Mouse (Mus musculus): ENCODE results near the gene Clip2. TPM values are rescaled to one million over a fixed set of nuclear protein-coding genes. Genes with fewer than 3 reads are reported as not detected.

Clip2 gene
- polyA plus RNA-seq, 1 experiment from 2014 or later = 1.4 TPM

DNA sequence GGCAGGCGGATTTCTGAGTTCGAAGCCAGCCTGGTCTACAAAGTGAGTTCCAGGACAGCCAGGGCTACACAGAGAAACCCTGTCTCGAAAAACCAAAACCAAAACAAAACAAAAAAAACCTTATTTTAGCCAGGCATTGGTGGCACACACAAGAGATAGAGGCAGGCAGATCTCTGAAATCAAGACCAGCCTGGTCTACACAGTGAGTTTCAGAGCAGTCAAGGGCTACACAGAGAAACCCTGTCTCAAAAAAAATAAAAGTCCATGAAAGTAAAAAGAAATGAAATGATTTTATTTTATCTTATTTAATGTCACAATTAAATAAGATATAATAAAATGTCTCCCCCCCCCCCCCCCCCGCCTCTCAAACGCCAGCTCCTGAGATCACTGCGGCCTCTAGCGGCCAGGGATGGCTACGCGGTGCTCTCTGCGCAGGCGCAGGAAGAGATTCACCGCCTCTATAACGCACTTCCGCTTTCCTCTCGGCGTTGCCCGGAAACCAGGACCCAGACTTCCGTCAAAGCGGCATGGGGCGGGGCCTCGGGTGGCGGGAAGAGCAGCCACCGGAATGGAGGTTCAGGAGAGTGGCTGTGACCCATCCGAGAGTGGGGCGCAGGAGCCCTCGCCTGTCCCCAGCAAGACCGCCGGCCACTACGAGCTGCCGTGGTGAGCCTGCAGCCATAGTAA, 30.1 kb upstream of the Clip2 start:
- peak; percentile 95 for ATAC-seq (replicated peaks; ENCODE audit: extremely low read depth, insufficient read depth, low FRiP score)
- no peaks in the 10 kb centered on the region for H3K9me3 ChIP-seq (replicated peaks; ENCODE audit: control insufficient read depth, low read length)
- H3K36me3 ChIP-seq (ENCODE audit: control insufficient read depth, insufficient read depth) = 0 out of 2 replicates have a peak, but pooled peaks cover 3% of the 10 kb centered on the region
- H3K9ac ChIP-seq (ENCODE audit: low read length) = peak overlapping the region; percentile 96
- peak overlapping the region; percentile 94 for H3K4me2 ChIP-seq (ENCODE audit: low read depth, low read length)
- H3K27ac ChIP-seq (ENCODE audit: low read length) = 0 out of 2 replicates have a peak overlapping the region, but pooled peaks have one; percentile 37
- H3K27me3 ChIP-seq (ENCODE audit: control insufficient read depth, insufficient read depth, low read length) = no peaks in the 10 kb centered on the region
- WGBS = 7% methylated on average over 30 of the region's 30 CpGs
- peak overlapping the region; percentile 99 for H3K4me3 ChIP-seq (ENCODE audit: low read length)
- peaks cover 8% of the 10 kb centered on the region; the same call in 1 of the 2 replicates for H3K4me1 ChIP-seq (ENCODE audit: control insufficient read depth, insufficient read depth, low read length)

- WGBS = 84% methylated on average over 5 of the region's 5 CpGs
- H3K4me1 ChIP-seq (ENCODE audit: control insufficient read depth, insufficient read depth, low read length) = peaks cover 8% of the 10 kb centered on the region; the same call in 1 of the 2 replicates
Measured at GRCm38 (mm10) chr5:134581146-134581545, 28.9 kb upstream of the Clip2 start, which contains the start of gene Rfc2. Gene Rfc2, plus strand, starts transcription at chr5:134581366.

DNA sequence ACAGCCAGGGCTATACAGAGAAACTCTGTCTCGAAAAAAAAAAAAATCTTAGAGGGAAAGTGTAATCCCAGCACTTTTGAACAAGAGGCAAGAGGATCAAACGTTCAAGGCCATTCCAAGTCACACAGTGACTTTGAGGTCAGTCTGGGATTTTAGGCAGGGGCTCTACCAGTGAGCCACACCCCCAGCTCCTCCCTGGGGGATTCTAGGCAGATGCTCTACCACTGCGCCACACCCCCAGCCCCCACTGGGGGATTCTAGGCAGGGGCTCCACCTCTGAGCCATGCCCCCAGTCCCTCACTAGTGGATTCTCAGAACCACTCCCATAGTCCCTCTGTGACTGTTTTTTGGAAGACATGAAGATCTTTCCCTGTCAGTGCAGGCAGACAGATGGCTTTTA, 26.9 kb upstream of the Clip2 start:
- H3K36me3 ChIP-seq (ENCODE audit: control insufficient read depth, insufficient read depth) = no peaks in the 10 kb centered on the region
- WGBS = 52% methylated on average over 3 of the region's 3 CpGs
- no peak overlapping the region for H3K4me2 ChIP-seq (ENCODE audit: low read depth, low read length)

More at GRCm38 (mm10) chr5:134581146-134581545, 28.9 kb upstream of the Clip2 start, which contains the start of gene Rfc2:
- Histone ChIP-seq H3K4me2 (ENCODE audit: low read depth, low read length) (no peak within 1 kb of the TSS), H3K36me3 (ENCODE audit: control insufficient read depth, insufficient read depth) (no peaks in the 10 kb centered on the region), H3K4me3 (ENCODE audit: low read length) (no peak within 1 kb of the TSS), H3K27ac (ENCODE audit: low read length) (no peak within 1 kb of the TSS), H3K9me3 (replicated peaks; ENCODE audit: control insufficient read depth, low read length) (no peaks in the 10 kb centered on the region), H3K9ac (ENCODE audit: low read length) (no peak within 1 kb of the TSS), H3K27me3 (ENCODE audit: control insufficient read depth, insufficient read depth, low read length) (no peaks in the 10 kb centered on the region)
- no peak for ATAC-seq (replicated peaks; ENCODE audit: extremely low read depth, insufficient read depth, low FRiP score)

DNA sequence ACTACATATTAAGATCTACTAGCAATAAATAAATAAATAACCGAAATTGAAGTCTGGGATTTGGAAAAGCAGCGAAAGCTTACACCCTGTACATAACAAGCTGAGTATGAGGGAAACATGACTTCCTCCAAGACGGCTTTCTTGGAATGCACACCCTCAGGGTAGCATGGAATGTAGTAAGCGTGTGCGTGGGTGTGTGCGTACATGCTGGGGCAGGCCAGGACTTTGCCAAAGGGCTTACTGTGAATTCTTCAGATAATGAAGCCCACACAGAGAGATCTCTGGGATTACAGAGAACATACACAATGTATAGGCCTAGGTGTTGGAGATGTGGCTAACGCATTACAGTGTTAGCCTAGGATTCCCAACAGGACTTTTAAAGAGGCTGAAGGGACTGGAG, 25.3 kb upstream of the Clip2 start:
- H3K9me3 ChIP-seq (replicated peaks; ENCODE audit: control insufficient read depth, low read length) = no peaks in the 10 kb centered on the region
- peaks cover 3% of the 10 kb centered on the region; the same call in 1 of the 2 replicates for H3K4me1 ChIP-seq (ENCODE audit: control insufficient read depth, insufficient read depth, low read length)
- H3K9ac ChIP-seq (ENCODE audit: low read length) = no peak overlapping the region
- H3K4me2 ChIP-seq (ENCODE audit: low read depth, low read length) = no peak overlapping the region
- H3K27ac ChIP-seq (ENCODE audit: low read length) = no peak overlapping the region
- 71% methylated on average over 7 of the region's 7 CpGs for WGBS
- ATAC-seq (replicated peaks; ENCODE audit: extremely low read depth, insufficient read depth, low FRiP score) = no peak
- H3K4me3 ChIP-seq (ENCODE audit: low read length) = no peak overlapping the region
- H3K27me3 ChIP-seq (ENCODE audit: control insufficient read depth, insufficient read depth, low read length) = no peaks in the 10 kb centered on the region
- H3K36me3 ChIP-seq (ENCODE audit: control insufficient read depth, insufficient read depth) = no peaks in the 10 kb centered on the region

More for the DNA sequence above, 26.9 kb upstream of the Clip2 start:
- H3K9ac ChIP-seq (ENCODE audit: low read length) = no peak overlapping the region
- no peak overlapping the region for H3K27ac ChIP-seq (ENCODE audit: low read length)
- H3K9me3 ChIP-seq (replicated peaks; ENCODE audit: control insufficient read depth, low read length) = no peaks in the 10 kb centered on the region
- no peak overlapping the region for H3K4me3 ChIP-seq (ENCODE audit: low read length)
- no peak for ATAC-seq (replicated peaks; ENCODE audit: extremely low read depth, insufficient read depth, low FRiP score)
- no peaks in the 10 kb centered on the region for H3K27me3 ChIP-seq (ENCODE audit: control insufficient read depth, insufficient read depth, low read length)
- peaks cover 8% of the 10 kb centered on the region; the same call in 1 of the 2 replicates for H3K4me1 ChIP-seq (ENCODE audit: control insufficient read depth, insufficient read depth, low read length)

DNA sequence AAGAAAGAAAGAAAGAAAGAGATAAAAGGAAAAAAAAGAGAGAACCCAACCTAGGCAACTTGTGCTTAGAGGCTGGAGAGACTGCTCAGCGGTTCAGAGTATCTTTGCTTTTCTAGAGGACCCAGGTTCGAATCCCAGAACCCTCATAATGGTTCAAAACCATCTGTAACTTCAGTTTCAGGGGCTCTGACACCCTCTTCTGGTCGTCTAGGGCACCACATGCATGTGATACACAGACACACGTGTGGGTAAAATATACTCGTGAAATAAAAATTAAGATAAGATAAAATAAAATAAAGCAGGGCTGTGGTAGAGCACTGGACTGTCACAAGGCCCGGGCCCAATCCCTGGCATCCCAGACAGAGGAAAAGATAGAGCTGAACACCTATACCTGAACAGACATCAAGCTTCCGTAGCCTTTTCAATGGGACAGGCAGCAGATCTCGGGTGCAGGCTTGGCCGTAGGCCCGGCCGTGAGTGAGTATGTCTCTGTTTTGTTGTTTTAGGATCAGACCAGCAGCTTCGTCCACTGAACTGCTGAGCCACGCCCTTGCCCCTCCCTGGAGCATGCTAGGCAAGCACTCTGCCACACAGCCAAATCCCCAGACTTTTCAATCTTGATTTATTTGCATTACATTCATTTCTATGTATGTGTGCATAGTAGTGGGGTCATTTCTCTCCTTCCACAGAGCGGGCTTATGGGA, 24.4 kb upstream of the Clip2 start:
- 73% methylated on average over 14 of the region's 14 CpGs for WGBS
- Histone ChIP-seq H3K9ac (ENCODE audit: low read length) (no peak overlapping the region), H3K27ac (ENCODE audit: low read length) (no peak overlapping the region), H3K36me3 (ENCODE audit: control insufficient read depth, insufficient read depth) (no peaks in the 10 kb centered on the region), H3K4me1 (ENCODE audit: control insufficient read depth, insufficient read depth, low read length) (peaks cover 3% of the 10 kb centered on the region; the same call in 1 of the 2 replicates), H3K4me2 (ENCODE audit: low read depth, low read length) (no peak overlapping the region), H3K4me3 (ENCODE audit: low read length) (no peak overlapping the region), H3K27me3 (ENCODE audit: control insufficient read depth, insufficient read depth, low read length) (no peaks in the 10 kb centered on the region), H3K9me3 (replicated peaks; ENCODE audit: control insufficient read depth, low read length) (no peaks in the 10 kb centered on the region)
- no peak for ATAC-seq (replicated peaks; ENCODE audit: extremely low read depth, insufficient read depth, low FRiP score)

- H3K36me3 ChIP-seq (ENCODE audit: control insufficient read depth, insufficient read depth) = no peaks in the 10 kb centered on the region
- H3K4me3 ChIP-seq (ENCODE audit: low read length) = no peak overlapping the region
- peaks cover 2% of the 10 kb centered on the region; the same call in 1 of the 2 replicates for H3K9me3 ChIP-seq (replicated peaks; ENCODE audit: control insufficient read depth, low read length)
- no peak overlapping the region for H3K27ac ChIP-seq (ENCODE audit: low read length)
- no peaks in the 10 kb centered on the region for H3K27me3 ChIP-seq (ENCODE audit: control insufficient read depth, insufficient read depth, low read length)
- WGBS = 89% methylated on average over 5 of the region's 5 CpGs
- no peak for ATAC-seq (replicated peaks; ENCODE audit: extremely low read depth, insufficient read depth, low FRiP score)
- H3K4me2 ChIP-seq (ENCODE audit: low read depth, low read length) = no peak overlapping the region
- no peak overlapping the region for H3K9ac ChIP-seq (ENCODE audit: low read length)
- H3K4me1 ChIP-seq (ENCODE audit: control insufficient read depth, insufficient read depth, low read length) = peaks cover 6% of the 10 kb centered on the region
Measured at GRCm38 (mm10) chr5:134575833-134576232, 23.6 kb upstream of the Clip2 start.

- Histone ChIP-seq H3K9me3 (replicated peaks; ENCODE audit: control insufficient read depth, low read length) (peaks cover 3% of the 10 kb centered on the region; the same call in 1 of the 2 replicates), H3K4me3 (ENCODE audit: low read length) (peak overlapping the region; percentile 63), H3K4me1 (ENCODE audit: control insufficient read depth, insufficient read depth, low read length) (peaks cover 9% of the 10 kb centered on the region), H3K27me3 (ENCODE audit: control insufficient read depth, insufficient read depth, low read length) (no peaks in the 10 kb centered on the region), H3K36me3 (ENCODE audit: control insufficient read depth, insufficient read depth) (no peaks in the 10 kb centered on the region), H3K27ac (ENCODE audit: low read length) (peak overlapping the region; percentile 76), H3K4me2 (ENCODE audit: low read depth, low read length) (peak overlapping the region; percentile 65), H3K9ac (ENCODE audit: low read length) (peak overlapping the region; percentile 63)
- no peak for ATAC-seq (replicated peaks; ENCODE audit: extremely low read depth, insufficient read depth, low FRiP score)
- 32% methylated on average over 10 of the region's 10 CpGs for WGBS
Measured at GRCm38 (mm10) chr5:134572508-134573214, 20.4 kb upstream of the Clip2 start.

DNA sequence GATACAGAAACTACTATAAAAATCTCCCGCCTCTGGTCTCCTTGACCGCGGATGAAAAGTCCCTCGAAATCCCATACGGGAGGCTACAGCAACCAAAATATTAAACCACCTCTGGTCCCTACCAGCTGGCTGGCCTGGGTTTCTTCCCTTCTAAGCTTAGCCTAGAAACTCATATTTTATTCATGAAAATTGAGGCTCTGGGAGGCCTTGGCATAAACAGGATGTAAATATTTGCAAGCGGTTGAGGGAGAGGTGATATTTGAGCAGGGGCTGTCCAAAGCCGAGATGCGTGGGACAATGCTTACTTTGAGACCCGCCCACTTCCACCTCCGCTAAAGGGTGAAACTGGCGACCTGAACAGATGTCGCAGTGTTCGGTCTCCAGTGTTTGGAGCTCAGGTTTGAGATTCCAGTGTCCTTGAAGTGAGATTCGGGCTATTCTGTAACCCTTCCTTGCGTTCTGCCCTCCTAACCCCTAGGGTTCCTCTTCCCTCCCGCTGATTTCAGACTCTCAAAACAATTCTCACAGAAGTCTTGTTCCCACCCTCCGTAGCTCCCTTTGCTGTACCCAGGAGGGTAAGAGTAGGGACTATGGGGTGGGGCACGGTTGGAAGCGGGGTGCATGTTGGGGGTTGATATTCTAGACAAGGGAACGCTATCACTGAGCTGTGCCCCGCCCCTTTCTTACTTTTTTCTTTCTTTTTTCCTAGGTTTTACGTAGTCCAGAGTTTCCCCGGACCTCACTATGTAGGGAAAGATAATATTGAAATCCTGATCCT, 19.7 kb upstream of the Clip2 start:
- no peaks in the 10 kb centered on the region for H3K27me3 ChIP-seq (ENCODE audit: control insufficient read depth, insufficient read depth, low read length)
- WGBS = 1% methylated on average over 23 of the region's 23 CpGs
- H3K4me3 ChIP-seq (ENCODE audit: low read length) = peak overlapping the region; percentile 63
- peak overlapping the region; percentile 65 for H3K4me2 ChIP-seq (ENCODE audit: low read depth, low read length)
- H3K27ac ChIP-seq (ENCODE audit: low read length) = peak overlapping the region; percentile 76
- peaks cover 9% of the 10 kb centered on the region for H3K4me1 ChIP-seq (ENCODE audit: control insufficient read depth, insufficient read depth, low read length)
- peaks cover 3% of the 10 kb centered on the region; the same call in 1 of the 2 replicates for H3K9me3 ChIP-seq (replicated peaks; ENCODE audit: control insufficient read depth, low read length)
- peak; percentile 72; the same call in 1 of the 2 replicates for ATAC-seq (replicated peaks; ENCODE audit: extremely low read depth, insufficient read depth, low FRiP score)
- peak overlapping the region; percentile 63 for H3K9ac ChIP-seq (ENCODE audit: low read length)
- no peaks in the 10 kb centered on the region for H3K36me3 ChIP-seq (ENCODE audit: control insufficient read depth, insufficient read depth)
